Mouse (Mus musculus) brain, embryonic 14.5 days (tissue): ENCODE data around the gene Ndufc2.

ENCODE experiments used
- CTCF ChIP-seq: fragments of 200-500 bp; IDR thresholded peaks from 2 replicates; pipeline ENCODE4 v1.5.1; 2012; ENCODE audit warnings: inconsistent platforms, mild to moderate bottlenecking, moderate library complexity, borderline replicate concordance; ENCODE audit not compliant: insufficient read depth, insufficient read length; ENCODE audit errors: extremely low read depth
- POLR2A ChIP-seq: fragments of 200-500 bp; IDR thresholded peaks from 2 replicates; pipeline ENCODE4 v1.6.1; 2012; ENCODE audit warnings: mild to moderate bottlenecking, inconsistent platforms, borderline replicate concordance; ENCODE audit not compliant: poor library complexity, insufficient read depth, insufficient read length, severe bottlenecking; ENCODE audit errors: extremely low read depth

DNA sequence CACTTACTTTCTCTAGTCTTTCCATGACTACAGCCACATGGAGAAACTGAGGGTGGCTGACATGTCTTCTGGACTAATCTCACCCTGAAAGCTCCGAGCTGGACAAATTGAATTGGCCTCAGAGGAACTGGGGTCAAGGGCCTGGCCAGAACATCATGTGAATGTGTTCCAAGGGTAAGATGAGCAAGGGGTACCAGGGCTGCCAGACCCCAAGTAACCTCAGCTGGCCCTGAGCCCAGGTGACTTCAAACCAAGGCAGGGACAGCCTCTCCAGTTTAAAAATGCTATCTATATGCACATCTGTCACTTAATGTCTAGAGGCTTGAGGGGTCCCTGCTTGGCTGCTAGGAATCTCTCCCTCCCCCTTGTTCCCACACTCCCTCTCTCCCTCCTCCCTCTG lies 20.6 kb downstream of the Ndufc2 start:
- TF ChIP-seq CTCF (no peak), POLR2A (no peak)
